In the genomic region with DNA sequence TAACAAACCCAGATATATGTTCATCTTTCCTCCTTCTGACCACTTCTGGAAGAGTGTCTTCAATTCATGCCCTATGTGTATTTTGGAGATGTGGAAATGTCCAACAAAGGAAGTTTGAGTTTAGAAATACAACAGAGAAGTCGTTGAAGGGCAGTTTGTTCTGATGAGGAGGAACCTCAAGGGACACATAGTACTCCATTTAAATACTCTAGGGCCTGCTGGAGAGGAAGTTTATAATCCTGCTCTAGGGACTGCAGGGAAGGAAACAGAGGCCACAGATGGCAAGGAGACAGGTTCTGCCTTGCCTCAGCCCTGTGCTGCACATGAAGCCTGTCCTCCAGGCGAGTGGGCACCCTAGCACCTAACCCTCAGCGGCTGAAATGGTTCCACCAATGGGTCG, we compare ENCODE assay signal across 20 mouse cellular contexts.
DNase-seq lines count a peak whose midpoint lies in the region; ATAC-seq and TF ChIP-seq lines count a peak whose summit lies in the region.
"Had no signal": no experiment of that assay in that cellular context is flagged by ENCODE, and none has a peak within 500 bp of the region (broad histone marks: within the 10 kb centered on the region; RNA-seq: fewer than 3 reads in every experiment).

No protein-coding gene starts in this region.

- no peaks in the 10 kb centered on the region for H3K36me3 ChIP-seq in liver, postnatal 0 days (replicated peaks; ENCODE audit: insufficient read depth, low read length)
- no peaks in the 10 kb centered on the region for H3K36me3 ChIP-seq in liver, embryonic 12.5 days
- H3K36me3 ChIP-seq in lung, postnatal 0 days (ENCODE audit: insufficient read depth, low read length): no peaks in the 10 kb centered on the region
- H3K36me3 ChIP-seq: embryonic facial prominence, embryonic 12.5 days; heart, embryonic 15.5 days; hindbrain, embryonic 12.5 days had no signal

- no peak overlapping the region for H3K4me2 ChIP-seq in liver, postnatal 0 days (ENCODE audit: low read depth, low read length)
- H3K4me2 ChIP-seq in liver, embryonic 12.5 days: no peak overlapping the region
- no peak overlapping the region for H3K4me2 ChIP-seq in lung, postnatal 0 days (replicated peaks; ENCODE audit: low read depth, low read length)
- H3K4me2 ChIP-seq: embryonic facial prominence, embryonic 12.5 days; heart, embryonic 11.5 days; heart, embryonic 15.5 days; hindbrain, embryonic 12.5 days had no signal

- WGBS in liver, postnatal 0 days (ENCODE audit: insufficient replicate concordance): 47% methylated on average over 4 of the region's 4 CpGs
- WGBS in liver, embryonic 12.5 days (ENCODE audit: insufficient replicate concordance): 51% methylated on average over 4 of the region's 4 CpGs
- 67% methylated on average over 4 of the region's 4 CpGs for WGBS in lung, postnatal 0 days

- TF ChIP-seq EP300 in liver, postnatal 0 days (IDR thresholded peaks at IDR 0.05; ENCODE audit: low read depth): no peak
- no peak for TF ChIP-seq EP300 in lung, postnatal 0 days (IDR thresholded peaks at IDR 0.05)

- H3K27me3 ChIP-seq in liver, postnatal 0 days (ENCODE audit: insufficient read depth, low read length): no peaks in the 10 kb centered on the region
- H3K27me3 ChIP-seq in liver, embryonic 12.5 days (replicated peaks): no peaks in the 10 kb centered on the region
- no peaks in the 10 kb centered on the region for H3K27me3 ChIP-seq in lung, postnatal 0 days (replicated peaks; ENCODE audit: insufficient read depth, low read length)
- H3K27me3 ChIP-seq: embryonic facial prominence, embryonic 12.5 days; heart, embryonic 15.5 days; hindbrain, embryonic 12.5 days had no signal

- peak; percentile 51 for ATAC-seq in liver, postnatal 0 days
- no peak for ATAC-seq in liver, embryonic 12.5 days
- ATAC-seq in common myeloid progenitor, adult 5-6 weeks (replicated peaks; ENCODE audit: low read depth, poor library complexity, severe bottlenecking): peak; percentile 26
- peak; percentile 56 for ATAC-seq in megakaryocyte, adult 5-6 weeks (ENCODE audit: poor library complexity, severe bottlenecking)
- no peak for ATAC-seq in lung, postnatal 0 days
- ATAC-seq: forebrain, embryonic 16.5 days; hindbrain, embryonic 16.5 days; inflammation-experienced regulatory T-cells, adult 6 months had no signal

- no peak overlapping the region for H3K27ac ChIP-seq in liver, postnatal 0 days (ENCODE audit: low read depth)
- no peak overlapping the region for H3K27ac ChIP-seq in liver, embryonic 12.5 days
- H3K27ac ChIP-seq in lung, postnatal 0 days (ENCODE audit: low read length): no peak overlapping the region
- H3K27ac ChIP-seq: embryonic facial prominence, embryonic 12.5 days; heart, adult 2 months; heart, embryonic 15.5 days; hindbrain, embryonic 12.5 days had no signal

- H3K4me1 ChIP-seq in liver, postnatal 0 days (ENCODE audit: insufficient read depth): no peaks in the 10 kb centered on the region
- no peaks in the 10 kb centered on the region for H3K4me1 ChIP-seq in liver, embryonic 12.5 days
- no peaks in the 10 kb centered on the region for H3K4me1 ChIP-seq in lung, postnatal 0 days (ENCODE audit: insufficient read depth, low read depth, low read length)
- H3K4me1 ChIP-seq: embryonic facial prominence, embryonic 12.5 days; heart, embryonic 15.5 days; hindbrain, embryonic 12.5 days had no signal

- no peak overlapping the region for H3K9ac ChIP-seq in liver, postnatal 0 days (replicated peaks)
- no peak overlapping the region for H3K9ac ChIP-seq in liver, embryonic 12.5 days
- no peak overlapping the region for H3K9ac ChIP-seq in lung, postnatal 0 days (replicated peaks; ENCODE audit: low read depth)
- H3K9ac ChIP-seq: embryonic facial prominence, embryonic 12.5 days; heart, embryonic 15.5 days; hindbrain, embryonic 12.5 days had no signal

- DNase-seq in liver, postnatal 0 days: no peak
- no peak for DNase-seq in heart, postnatal 25 days (ENCODE audit: low spot score)
- no peak for DNase-seq in cerebellum, postnatal 25 days
- DNase-seq in lung, postnatal 0 days (ENCODE audit: low spot score): no peak
- DNase-seq: adrenal gland, adult 8-10 months; cerebellum, adult 11-12 months; cerebellum, adult 9-11 months; gastrocnemius, postnatal 10 days; heart, adult 2 months; heart, postnatal 14 days had no signal

- intact Hi-C loops in heart, postnatal 25 days (cut with DNase I): no loop called here

- no peak for TF ChIP-seq CTCF in liver, postnatal 0 days (IDR thresholded peaks at IDR 0.05; ENCODE audit: low read depth)
- TF ChIP-seq CTCF in lung, postnatal 0 days (IDR thresholded peaks at IDR 0.05): no peak

- no peak overlapping the region for H3K4me3 ChIP-seq in liver, postnatal 0 days (ENCODE audit: low read depth, low read length)
- H3K4me3 ChIP-seq in liver, embryonic 12.5 days: no peak overlapping the region
- no peak overlapping the region for H3K4me3 ChIP-seq in lung, postnatal 0 days (ENCODE audit: low read depth, low read length)
- H3K4me3 ChIP-seq: embryonic facial prominence, embryonic 12.5 days; heart, adult 2 months; heart, embryonic 15.5 days; hindbrain, embryonic 12.5 days had no signal

- no peaks in the 10 kb centered on the region for H3K9me3 ChIP-seq in liver, postnatal 0 days (ENCODE audit: low read length)
- H3K9me3 ChIP-seq in liver, embryonic 12.5 days (replicated peaks): no peaks in the 10 kb centered on the region
- H3K9me3 ChIP-seq in lung, postnatal 0 days (ENCODE audit: low read length): no peaks in the 10 kb centered on the region
- H3K9me3 ChIP-seq: embryonic facial prominence, embryonic 12.5 days; heart, embryonic 15.5 days; hindbrain, embryonic 12.5 days had no signal

Comparison
In these comparisons a context has a peak if more than half of its experiments do, and no peak if none do; other contexts are left out.
1. ATAC-seq: peak in liver, postnatal 0 days (single experiment), common myeloid progenitor, adult 5-6 weeks (single experiment) and megakaryocyte, adult 5-6 weeks (single experiment); none in liver, embryonic 12.5 days (single experiment) and lung, postnatal 0 days (single experiment).